Mouse (Mus musculus) regulatory T cell (primary cell): ENCODE measurements around the gene Ankfy1.

Source experiments
- in situ Hi-C: fragments of 300-600 bp; cut with MboI, MseI; formaldehyde crosslinking; loops from one replicate; pipeline ENCODE4 v1.15.1; 2025; ENCODE audit warnings: high pct_unique_total_duplicates

Gene Ankfy1

DNA sequence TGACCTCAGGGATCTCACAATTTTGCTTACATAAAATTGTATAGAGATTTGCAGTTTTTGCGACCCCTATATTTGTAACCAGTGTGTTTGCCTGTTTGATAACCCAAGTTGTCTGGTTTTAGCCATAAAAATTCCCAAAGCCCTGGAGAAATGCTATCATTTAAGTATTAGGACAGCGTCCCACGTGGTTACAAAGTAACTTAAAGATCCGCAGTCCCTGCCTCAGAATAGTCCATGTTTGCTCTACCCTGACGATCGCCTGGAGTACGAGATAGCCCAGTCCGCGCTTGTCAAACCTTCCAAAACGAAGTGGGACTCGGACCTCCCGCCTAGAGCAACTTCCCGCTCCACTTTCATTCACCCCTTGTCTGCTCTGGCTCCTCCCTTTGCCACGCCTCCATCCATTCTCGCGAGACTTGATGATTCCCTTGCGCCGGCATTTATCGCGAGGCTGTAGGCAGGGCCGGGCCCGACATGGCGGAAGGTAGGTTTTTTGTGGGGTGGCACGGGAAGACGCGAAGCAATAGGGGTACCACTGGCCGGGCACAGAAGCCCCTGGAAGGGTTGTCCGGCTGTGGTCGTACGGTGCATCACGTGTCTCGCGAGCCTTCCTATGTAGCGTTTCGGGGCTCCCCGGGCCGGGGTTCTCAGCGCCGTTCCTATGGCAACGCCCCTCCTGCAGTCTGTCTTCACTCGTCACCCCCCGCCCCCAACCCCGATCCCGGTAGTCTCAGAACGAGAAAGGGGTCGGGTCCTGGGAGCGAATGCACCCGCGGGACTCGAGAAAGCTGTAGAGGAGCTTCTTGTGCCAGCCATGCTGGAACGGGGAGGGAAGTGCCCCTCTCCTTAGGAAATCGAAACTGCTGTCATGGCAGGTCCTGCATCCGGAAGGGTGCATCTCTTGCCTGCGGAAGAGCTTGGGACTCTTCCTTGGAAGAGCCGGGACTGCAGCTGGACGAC is at the start of gene Ankfy1:
TSS of gene Ankfy1 (plus strand) at position 456 of the 960 bp plus-strand sequence.
- in situ Hi-C loops: loop anchor here (5.0 kb wide), 1 partner anchor 68 kb away; no protein-coding TSS in a partner anchor

DNA sequence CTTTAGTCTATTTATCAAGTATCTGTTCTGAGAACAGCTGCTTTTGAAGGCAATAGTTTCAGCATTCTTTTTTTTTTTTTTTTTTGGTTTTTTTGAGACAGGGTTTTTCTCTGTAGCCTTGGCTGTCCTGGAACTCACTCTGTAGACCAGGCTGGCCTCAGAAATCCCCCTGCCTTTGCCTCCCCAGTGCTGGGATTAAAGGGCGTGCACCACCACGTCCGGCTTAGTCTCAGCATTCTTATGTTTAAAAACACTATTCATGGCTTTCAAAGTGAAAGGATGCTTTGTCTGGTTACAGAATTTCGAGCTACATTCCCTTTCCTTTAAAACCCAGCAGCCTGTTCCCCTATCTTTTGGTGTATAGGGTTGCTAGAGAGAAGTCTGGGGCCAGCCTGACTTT is 47.1 kb upstream of the Ankfy1 start:
- in situ Hi-C loops: no loop called here

DNA sequence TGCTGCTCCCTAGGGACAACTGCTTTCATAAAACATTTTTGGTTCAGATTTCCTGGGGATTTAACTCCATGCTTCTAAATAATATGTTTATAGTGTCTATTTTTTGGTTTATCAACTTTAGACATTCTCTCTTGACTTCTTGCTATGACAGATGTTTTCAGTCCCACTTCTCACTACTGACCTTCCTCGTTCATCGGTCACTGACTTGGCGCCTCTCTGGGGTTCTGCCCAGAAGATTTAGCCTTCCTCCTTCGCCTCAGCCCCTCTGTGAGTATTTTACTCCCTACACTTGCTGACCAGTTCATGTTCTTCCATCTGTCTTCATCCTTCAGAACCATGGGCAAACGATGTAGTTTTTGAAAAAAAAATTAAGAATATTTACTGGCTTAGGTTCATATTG is 44.4 kb upstream of the Ankfy1 start:
- in situ Hi-C loops: no loop called here

DNA sequence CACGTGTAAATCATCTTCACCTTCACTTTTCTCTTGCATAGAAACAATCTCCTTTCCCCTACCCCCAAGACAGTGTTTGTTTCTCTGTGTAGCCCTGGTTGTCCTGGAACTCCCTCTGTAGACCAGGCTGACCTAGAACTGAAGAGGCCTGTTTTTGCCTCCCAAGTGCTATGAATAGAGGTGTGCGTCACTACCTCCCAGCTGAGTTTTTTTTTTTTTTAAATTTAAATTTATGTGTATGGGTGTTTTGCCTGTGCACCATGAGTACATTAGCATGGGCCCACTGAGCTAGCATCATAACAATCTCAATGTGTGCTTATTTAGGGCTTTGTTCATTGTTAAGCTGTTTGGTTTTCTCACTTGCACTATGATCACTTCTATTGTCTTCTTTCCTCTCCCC is 39.5 kb upstream of the Ankfy1 start:
- in situ Hi-C loops: no loop called here

DNA sequence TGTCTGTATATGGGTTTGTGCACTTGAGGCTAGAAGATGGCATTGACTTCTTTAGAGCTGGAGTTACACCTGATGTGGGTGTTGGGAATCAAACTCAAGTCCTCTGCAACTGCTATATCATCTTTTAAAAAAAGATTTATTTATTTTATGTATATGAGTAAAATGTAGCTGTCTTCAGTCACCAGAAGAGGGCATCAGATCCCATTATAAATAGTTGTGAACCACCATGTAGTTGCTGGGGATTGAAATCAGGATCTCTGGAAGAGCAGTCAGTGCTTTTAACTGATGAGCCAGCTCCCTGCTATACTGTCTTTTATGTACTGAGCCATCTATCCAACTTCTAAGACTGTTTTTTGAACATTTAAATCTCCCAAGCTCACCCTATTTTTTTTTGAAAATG is 29.9 kb upstream of the Ankfy1 start:
- in situ Hi-C loops: no loop called here

DNA sequence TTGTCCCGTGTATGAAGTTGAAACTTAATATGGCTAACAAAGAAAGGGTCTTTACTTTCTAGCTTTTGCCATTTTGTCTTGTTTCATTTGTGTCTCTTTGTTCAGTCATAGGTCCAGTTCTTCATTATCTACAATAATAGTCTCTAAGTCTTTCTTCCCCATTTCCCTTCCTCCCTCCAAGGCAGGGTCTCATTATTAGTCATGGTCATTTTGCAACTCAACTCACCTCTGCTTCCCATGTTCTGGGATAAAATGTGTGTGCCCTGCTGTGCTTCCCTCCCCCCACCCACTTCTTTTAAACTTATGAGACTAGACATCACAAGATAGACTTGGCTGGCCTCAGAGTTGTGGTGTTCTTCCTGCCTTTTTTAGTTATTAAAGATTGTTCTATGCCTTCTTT is 29.4 kb upstream of the Ankfy1 start:
- in situ Hi-C loops: no loop called here

DNA sequence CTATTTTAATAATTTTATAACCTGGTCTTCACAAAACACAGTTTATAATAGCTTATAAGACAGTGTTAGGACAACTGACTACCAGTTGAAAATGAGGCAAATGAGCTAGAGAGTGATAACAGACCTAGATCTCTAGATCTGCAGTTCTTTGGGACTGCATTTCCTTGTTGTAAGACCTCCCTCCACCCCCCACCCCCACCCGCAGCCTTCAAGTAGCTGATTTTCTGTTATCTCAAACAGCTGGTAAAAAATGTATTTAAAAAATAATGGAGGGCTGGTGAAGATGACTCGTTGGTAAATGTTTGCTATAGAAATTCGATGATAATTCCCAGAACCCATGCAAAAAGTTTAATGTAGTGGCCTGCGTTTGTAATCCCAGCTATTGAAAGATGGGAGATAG is 25.2 kb upstream of the Ankfy1 start:
- in situ Hi-C loops: no loop called here

DNA sequence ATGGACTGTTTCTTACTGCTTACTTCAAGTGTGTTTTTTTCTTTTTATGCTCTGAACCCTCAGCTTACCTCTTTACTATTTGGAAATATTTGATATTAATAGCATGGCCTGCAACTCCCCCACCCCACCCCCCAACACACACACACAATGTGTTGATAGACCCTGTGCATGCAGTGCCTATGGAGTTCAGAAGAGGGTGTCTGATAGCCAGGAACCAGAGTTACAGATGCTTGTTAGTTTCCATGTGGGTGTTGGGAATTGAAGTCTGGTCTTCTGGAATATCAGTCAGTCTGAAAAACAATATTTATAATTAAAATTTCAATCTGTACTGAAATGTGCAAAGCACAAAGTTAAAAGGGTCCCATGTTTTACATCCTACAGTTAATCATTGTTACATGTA is 19.2 kb upstream of the Ankfy1 start:
- in situ Hi-C loops: no loop called here

DNA sequence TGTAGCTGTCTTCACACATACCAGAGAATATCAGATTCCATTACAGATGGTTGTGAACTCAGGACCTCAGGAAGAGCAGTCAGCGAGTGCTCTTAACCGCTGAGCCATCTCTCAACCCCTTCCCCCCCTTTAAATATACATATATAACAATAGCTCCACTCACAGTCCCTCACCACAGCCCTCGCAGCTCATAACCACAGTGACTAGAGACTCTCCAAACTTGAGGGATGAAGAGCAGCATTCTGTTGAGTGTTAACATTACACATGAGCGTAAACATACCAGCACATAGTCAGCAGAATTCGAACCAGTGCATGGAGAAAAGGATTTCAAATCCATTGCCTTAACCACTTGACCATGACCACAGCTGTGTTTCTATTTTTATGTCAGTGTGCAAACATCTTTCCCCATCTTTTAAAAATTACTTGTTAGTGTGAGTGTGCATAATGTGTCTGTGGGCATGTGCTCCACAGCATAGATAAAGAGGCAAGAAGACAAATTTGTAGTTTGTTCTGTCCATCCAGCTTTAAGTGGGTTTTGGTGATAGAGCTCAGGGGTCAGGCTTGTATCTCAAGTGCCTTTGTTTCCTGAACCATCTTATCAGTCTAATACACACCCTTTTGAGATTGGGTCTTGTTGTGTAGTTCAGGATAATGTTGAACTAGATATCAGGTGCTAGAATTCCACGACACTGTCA is 18.4 kb upstream of the Ankfy1 start:
- in situ Hi-C loops: no loop called here

DNA sequence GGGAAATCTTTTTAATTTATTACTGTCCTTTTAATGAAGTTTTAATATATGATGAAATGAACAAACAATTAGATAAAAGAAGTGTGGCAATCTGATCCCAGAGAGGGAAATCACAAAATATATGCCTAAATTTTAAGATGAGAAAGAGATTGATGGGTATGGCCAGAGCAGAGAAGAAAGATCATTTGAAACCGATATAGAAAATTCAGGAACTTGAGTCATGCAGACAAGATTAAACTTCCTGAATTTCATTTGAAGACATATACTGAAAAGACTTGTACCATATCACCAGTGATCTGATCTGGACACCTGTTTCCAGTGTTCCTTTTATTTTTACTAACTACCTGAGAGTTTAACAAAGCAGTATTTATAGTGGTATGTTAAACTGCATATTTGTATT is 17.4 kb upstream of the Ankfy1 start:
- in situ Hi-C loops: no loop called here

DNA sequence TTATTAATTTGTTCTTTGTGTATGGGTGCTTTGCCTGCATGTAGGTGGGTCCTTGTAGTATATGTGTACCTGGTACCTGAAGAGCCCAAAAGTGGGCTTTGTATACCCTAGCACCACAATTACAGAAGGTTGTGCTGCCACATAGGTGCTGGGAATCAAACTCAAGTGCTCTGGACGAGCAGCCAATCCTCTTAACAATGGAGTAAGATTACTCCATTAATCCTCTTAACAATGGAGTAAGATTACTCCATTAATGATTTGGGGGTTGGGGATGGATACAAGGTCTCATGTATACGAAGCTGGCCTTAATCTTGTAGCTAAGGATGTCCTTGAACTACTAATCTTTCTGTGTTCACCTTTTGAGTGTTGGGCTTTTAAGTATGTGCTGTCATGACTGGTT is 14.5 kb upstream of the Ankfy1 start:
- in situ Hi-C loops: no loop called here

DNA sequence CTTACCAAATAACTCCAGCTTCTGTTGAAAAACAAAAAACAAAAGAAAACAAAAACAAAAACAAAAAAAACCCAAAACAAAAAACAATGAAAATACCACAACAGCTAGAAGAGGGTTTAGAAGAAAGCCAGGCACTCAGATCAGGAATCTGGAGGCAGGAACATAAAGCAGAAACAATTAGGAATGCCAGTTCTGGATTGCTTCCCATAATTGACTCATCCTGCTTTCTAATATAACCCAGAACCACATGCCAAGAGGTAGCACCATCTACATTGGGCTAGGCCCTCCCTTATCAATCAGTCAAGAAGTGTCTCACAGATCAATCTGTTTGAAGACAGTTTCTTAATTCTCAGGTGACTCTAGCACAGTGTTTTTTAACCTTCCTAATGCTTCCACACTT is 9.1 kb upstream of the Ankfy1 start:
- in situ Hi-C loops: no loop called here

DNA sequence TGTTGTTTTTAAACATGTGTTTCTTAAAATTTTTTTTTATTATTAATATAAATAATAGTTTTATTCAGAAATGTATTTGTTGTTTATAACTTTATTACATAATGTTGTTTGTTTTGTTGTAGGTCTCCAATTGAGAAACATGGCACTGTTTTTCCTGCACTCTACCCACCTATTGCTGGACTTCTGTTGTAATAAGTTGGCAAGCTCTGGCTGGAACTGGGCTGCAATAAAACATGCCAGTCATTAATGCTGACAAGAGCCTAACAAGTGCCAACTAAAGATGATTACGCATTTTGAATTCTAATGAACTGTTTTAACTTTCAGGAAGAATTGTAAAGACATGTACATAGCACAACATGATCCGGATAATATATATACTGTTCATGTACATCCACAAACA is 6.4 kb upstream of the Ankfy1 start:
- in situ Hi-C loops: no loop called here

DNA sequence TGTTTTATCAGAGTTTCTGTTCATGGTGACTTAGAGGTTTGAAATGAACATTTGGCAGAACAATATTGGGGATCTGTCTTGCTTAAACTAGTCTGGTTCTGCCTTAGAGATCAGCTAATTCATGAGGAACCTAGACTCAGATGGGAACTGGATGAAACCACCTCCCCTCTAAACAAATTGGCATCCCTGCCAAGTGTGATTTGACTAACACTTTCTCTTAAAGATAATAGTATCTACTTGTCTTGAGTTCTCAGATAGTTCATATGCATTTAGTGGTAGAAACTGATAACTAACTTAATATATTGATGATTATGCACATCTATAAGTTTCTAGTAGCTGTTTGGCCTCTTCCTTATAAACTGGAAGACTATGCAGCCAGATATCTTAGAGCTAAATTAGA is 3.1 kb upstream of the Ankfy1 start:
- in situ Hi-C loops: loop anchor here (5.0 kb wide), 1 partner anchor 64 kb away; no protein-coding TSS in a partner anchor

DNA sequence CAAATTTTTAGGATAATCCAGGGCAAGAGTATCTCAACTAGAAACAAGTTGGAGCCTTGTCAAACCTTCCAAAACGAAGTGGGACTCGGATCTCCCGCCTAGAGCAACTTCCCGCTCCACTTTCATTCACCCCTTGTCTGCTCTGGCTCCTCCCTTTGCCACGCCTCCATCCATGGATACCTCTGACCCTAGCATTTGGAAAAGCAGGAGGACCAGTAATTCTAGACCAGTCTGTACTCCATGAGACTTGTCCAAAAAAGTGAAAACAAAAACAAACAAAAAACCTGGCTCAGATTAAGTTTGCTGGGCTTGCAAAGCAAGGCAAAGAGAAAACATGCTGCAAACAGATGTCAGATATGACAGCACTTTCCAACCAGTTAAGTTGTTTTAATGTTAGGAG is 1.6 kb upstream of the Ankfy1 start:
- in situ Hi-C loops: loop anchor here (5.0 kb wide), 1 partner anchor 66 kb away; no protein-coding TSS in a partner anchor

DNA sequence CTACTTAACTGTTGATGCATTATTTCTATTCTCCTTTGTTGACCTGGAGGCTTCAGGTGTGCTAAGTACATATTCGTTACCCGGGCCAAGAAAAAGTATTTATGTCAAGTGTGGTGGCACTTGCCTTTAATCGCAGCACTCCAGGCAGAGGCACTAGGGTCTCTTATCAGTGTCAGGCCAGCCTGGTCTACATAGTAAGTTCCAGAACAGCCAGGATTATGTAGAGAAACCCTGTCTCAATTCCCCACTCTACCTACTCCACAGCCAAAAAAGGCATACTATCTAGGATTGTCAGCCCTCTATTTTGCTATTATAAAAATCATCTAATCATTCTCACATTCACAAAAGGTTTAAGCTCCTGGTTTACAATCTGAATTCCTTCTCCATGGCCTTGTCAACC is 691 bp upstream of the Ankfy1 start:
- in situ Hi-C loops: loop anchor here (5.0 kb wide), 1 partner anchor 67 kb away; no protein-coding TSS in a partner anchor

DNA sequence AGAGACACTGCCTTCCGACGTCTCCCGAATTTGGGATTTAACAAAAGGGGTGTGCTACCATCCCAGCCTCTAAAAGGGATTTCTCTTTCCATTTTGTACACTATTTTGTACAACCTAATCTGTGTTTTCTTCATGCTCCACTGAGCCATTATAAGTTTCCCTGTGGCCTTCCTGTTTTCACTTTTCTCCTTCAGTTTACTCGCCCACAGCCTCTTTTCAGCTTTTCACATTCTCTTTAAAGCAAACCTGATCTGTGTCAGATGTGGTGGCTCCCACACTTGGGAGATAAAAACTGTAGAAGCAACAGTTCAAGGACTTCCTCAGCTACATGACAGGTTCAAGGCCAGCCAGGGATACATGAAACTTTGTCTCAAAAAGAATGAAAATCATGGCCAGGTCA is 2.5 kb downstream of the Ankfy1 start:
- in situ Hi-C loops: no loop called here

DNA sequence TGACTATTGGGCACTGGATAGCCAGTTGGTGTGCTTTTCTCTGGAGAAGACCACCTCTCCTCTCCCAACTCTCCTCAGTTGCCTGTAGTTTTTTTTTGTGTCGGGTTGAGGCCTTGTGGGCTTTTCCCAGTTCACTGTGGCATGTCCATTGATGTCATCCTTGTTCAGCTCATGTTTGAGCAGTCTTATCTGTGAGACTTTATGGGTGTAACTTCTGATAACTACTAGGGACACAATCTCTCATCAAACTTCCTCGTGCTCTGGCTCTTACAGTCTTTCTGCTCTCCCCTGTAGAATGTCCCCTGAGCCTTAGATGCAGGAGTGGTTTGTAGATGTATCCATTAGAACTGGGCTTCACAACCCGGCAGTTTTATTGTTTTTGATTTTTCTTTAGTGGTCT is 5.2 kb downstream of the Ankfy1 start:
- in situ Hi-C loops: no loop called here

DNA sequence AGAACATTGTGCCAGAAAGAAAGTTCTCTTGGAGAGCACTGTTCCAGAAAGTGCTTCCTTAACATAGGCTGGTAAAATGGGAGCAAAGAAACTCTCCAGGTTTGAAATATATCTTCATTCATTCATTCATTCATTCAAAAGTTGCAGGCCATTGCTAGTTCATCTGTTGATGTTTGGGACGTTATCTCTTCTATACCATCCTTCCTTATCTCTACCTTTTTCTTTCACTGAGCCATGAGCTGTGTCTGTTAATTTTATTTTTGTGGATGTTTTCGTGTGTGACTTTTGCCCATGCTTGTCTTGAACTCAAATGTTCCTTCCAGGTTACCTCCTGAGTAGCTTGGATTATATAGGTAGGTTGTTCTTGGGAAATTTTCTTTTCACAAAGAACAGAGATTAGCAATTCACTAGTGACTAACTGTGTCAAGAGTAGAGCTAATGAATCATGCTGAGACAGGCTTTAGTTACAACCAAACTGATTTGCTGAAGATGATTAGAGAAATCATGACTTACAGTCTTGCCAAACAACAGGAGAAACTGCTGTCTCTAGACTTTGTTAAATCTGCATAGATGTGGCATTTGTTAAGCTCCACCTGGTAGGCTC is 6.7 kb downstream of the Ankfy1 start:
- in situ Hi-C loops: no loop called here

DNA sequence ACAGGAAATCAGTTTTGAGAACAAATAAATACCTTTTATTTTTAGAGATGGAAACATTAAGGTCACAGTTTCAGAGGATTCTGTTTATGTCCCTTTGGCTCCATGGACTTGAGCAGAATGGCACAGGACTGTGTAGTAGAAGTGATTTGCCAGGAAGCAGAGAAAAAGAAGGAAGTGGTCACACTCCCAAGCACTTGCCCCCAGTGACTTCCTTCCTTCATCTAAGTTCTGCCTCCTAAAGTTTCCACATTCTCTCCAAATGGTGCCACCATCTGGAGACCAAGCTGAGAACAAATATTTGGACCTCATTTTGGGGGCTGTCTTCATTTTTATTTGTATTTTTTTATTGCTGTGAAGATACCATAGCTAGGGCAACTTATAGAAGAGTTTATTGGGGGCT is 7.5 kb downstream of the Ankfy1 start:
- in situ Hi-C loops: no loop called here

DNA sequence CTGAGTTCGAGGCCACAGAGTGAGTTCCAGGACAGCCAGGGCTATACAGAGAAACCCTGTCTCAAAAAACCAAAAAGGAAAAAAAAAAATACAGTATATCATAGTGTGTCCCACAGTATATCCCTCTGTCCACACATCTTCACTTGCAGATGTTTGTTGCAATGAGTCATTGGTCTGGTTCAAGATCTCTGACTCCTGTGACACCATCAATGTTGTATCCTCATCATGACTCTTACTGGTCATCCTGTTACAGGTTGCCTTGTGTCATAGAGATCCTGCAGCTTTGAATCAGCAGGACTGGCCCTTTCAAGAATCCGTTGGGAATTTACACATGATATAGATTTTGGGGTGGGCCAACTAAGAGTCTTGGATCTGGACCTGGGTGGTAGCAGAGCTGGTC is 15.3 kb downstream of the Ankfy1 start:
- in situ Hi-C loops: loop anchor here (10.0 kb wide), 1 partner anchor 1040 kb away; no protein-coding TSS in a partner anchor

DNA sequence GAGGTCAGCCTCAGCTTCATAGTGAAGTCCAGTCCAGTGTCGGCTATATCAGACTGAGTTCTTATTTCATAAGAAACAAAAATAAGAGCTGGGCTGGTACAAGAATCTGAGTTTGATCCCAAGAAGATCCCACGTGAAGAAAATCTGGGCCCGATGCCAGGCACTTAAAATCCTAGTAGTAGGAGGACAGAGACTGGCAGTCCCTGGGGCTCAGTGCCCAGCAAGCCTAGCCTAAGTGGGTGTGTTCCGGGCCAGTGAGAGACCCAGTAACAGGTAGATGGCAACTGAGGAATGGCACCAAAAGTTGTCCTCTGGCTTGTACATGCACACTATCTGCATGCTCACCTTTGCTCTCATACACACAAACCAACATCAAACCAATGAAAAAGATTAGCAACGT is 22.9 kb downstream of the Ankfy1 start:
- in situ Hi-C loops: no loop called here
